Mouse (Mus musculus) liver, postnatal 0 days (tissue): ENCODE measurements around the gene P2ry12.

Experiments used
- CTCF ChIP-seq: sonication (generic); IDR thresholded peaks from 2 replicates; pipeline ENCODE4 v1.5.1; 2016; ENCODE audit warnings: antibody characterized with exemption, low read depth
- EP300 ChIP-seq: IDR thresholded peaks from 2 replicates; pipeline ENCODE4 v1.6.1; 2016; ENCODE audit warnings: antibody characterized with exemption, low read depth, mild to moderate bottlenecking

GRCm38 (mm10) chr3:59227696-59228095 lies 35.0 kb downstream of the P2ry12 start:
- TF ChIP-seq CTCF (no peak), EP300 (no peak)
